Mouse (Mus musculus): Measurements from ENCODE around the gene Ssrp1. TPM values are rescaled to one million over a fixed set of nuclear protein-coding genes. Genes with fewer than 3 reads are reported as not detected.

Ssrp1 gene
- polyA plus RNA-seq, 1 experiment from 2014 or later = 80.8 TPM

GRCm38 (mm10) chr2:85030989-85031388 lies 6.0 kb upstream of the Ssrp1 start:
- Histone ChIP-seq H3K4me1 (ENCODE audit: insufficient read depth) (peaks cover 7% of the 10 kb centered on the region), H3K9me3 (ENCODE audit: low read length) (no peaks in the 10 kb centered on the region), H3K27me3 (ENCODE audit: insufficient read depth, low read length) (no peaks in the 10 kb centered on the region), H3K36me3 (replicated peaks; ENCODE audit: insufficient read depth, low read length) (no peaks in the 10 kb centered on the region), H3K9ac (replicated peaks) (no peak overlapping the region), H3K27ac (ENCODE audit: low read depth) (no peak overlapping the region), H3K4me2 (ENCODE audit: low read depth, low read length) (no peak overlapping the region), H3K4me3 (ENCODE audit: low read depth, low read length) (no peak overlapping the region)
- 44% methylated on average over 6 of the region's 6 CpGs for WGBS (ENCODE audit: insufficient replicate concordance)
- DNase-seq (no peak), ATAC-seq (no peak)
- no peak for TF ChIP-seq EP300 (IDR thresholded peaks at IDR 0.05; ENCODE audit: low read depth)
- no peak for TF ChIP-seq CTCF (IDR thresholded peaks at IDR 0.05; ENCODE audit: low read depth)

- ATAC-seq (no peak), DNase-seq (no peak)
- no peaks in the 10 kb centered on the region for H3K9me3 ChIP-seq (ENCODE audit: low read length)
- no peaks in the 10 kb centered on the region for H3K27me3 ChIP-seq (ENCODE audit: insufficient read depth, low read length)
- 66% methylated on average over 2 of the region's 2 CpGs for WGBS (ENCODE audit: insufficient replicate concordance)
- H3K36me3 ChIP-seq (replicated peaks; ENCODE audit: insufficient read depth, low read length) = no peaks in the 10 kb centered on the region
- no peak overlapping the region for H3K4me3 ChIP-seq (ENCODE audit: low read depth, low read length)
- TF ChIP-seq EP300 (IDR thresholded peaks at IDR 0.05; ENCODE audit: low read depth) (no peak), CTCF (IDR thresholded peaks at IDR 0.05; ENCODE audit: low read depth) (no peak)
- no peak overlapping the region for H3K27ac ChIP-seq (ENCODE audit: low read depth)
- no peak overlapping the region for H3K9ac ChIP-seq (replicated peaks)
- H3K4me1 ChIP-seq (ENCODE audit: insufficient read depth) = peaks cover 15% of the 10 kb centered on the region
- H3K4me2 ChIP-seq (ENCODE audit: low read depth, low read length) = no peak overlapping the region
Observed at GRCm38 (mm10) chr2:85033121-85033520, 3.9 kb upstream of the Ssrp1 start.

GRCm38 (mm10) chr2:85034169-85034568 lies 2.9 kb upstream of the Ssrp1 start:
- no peak for TF ChIP-seq CTCF (IDR thresholded peaks at IDR 0.05; ENCODE audit: low read depth)
- TF ChIP-seq EP300 (IDR thresholded peaks at IDR 0.05; ENCODE audit: low read depth) = no peak
- Histone ChIP-seq H3K4me3 (ENCODE audit: low read depth, low read length) (no peak overlapping the region), H3K9ac (replicated peaks) (no peak overlapping the region), H3K4me2 (ENCODE audit: low read depth, low read length) (peak overlapping the region; percentile 14; the same call in 1 of the 2 replicates), H3K27ac (ENCODE audit: low read depth) (no peak overlapping the region), H3K36me3 (replicated peaks; ENCODE audit: insufficient read depth, low read length) (no peaks in the 10 kb centered on the region; the same call in 1 of the 2 replicates), H3K9me3 (ENCODE audit: low read length) (no peaks in the 10 kb centered on the region), H3K27me3 (ENCODE audit: insufficient read depth, low read length) (no peaks in the 10 kb centered on the region), H3K4me1 (ENCODE audit: insufficient read depth) (peaks cover 21% of the 10 kb centered on the region)
- DNase-seq (no peak), ATAC-seq (no peak)
- WGBS (ENCODE audit: insufficient replicate concordance) = 35% methylated on average over 7 of the region's 7 CpGs

GRCm38 (mm10) chr2:85036507-85037046 lies 457 bp upstream of the Ssrp1 start:
- peaks cover 23% of the 10 kb centered on the region for H3K36me3 ChIP-seq (replicated peaks; ENCODE audit: insufficient read depth, low read length)
- H3K9ac ChIP-seq (replicated peaks) = peak overlapping the region; percentile 91

GRCm38 (mm10) chr2:85038336-85038735 lies 1.3 kb downstream of the Ssrp1 start:
- no peaks in the 10 kb centered on the region for H3K27me3 ChIP-seq (ENCODE audit: insufficient read depth, low read length)
- H3K4me2 ChIP-seq (ENCODE audit: low read depth, low read length) = peak overlapping the region; percentile 83
- no peak for ATAC-seq
- H3K4me3 ChIP-seq (ENCODE audit: low read depth, low read length) = peak overlapping the region; percentile 72
- no peak for TF ChIP-seq CTCF (IDR thresholded peaks at IDR 0.05; ENCODE audit: low read depth)
- TF ChIP-seq EP300 (IDR thresholded peaks at IDR 0.05; ENCODE audit: low read depth) = no peak
- H3K4me1 ChIP-seq (ENCODE audit: insufficient read depth) = peaks cover 21% of the 10 kb centered on the region
- peak overlapping the region; percentile 91 for H3K9ac ChIP-seq (replicated peaks)
- H3K9me3 ChIP-seq (ENCODE audit: low read length) = no peaks in the 10 kb centered on the region
- H3K36me3 ChIP-seq (replicated peaks; ENCODE audit: insufficient read depth, low read length) = peaks cover 40% of the 10 kb centered on the region
- WGBS (ENCODE audit: insufficient replicate concordance) = 79% methylated on average over 13 of the region's 13 CpGs
- DNase-seq = no peak
- peak overlapping the region; percentile 56; the same call in 1 of the 2 replicates for H3K27ac ChIP-seq (ENCODE audit: low read depth)

More at GRCm38 (mm10) chr2:85036507-85037046, 457 bp upstream of the Ssrp1 start:
- DNase-seq (no peak), ATAC-seq (peak; percentile 20)
- TF ChIP-seq EP300 (IDR thresholded peaks at IDR 0.05; ENCODE audit: low read depth) (no peak), CTCF (IDR thresholded peaks at IDR 0.05; ENCODE audit: low read depth) (no peak)
- 5% methylated on average over 11 of the region's 11 CpGs for WGBS (ENCODE audit: insufficient replicate concordance)
- H3K4me3 ChIP-seq (ENCODE audit: low read depth, low read length) = peak overlapping the region; percentile 72
- H3K27ac ChIP-seq (ENCODE audit: low read depth) = peak overlapping the region; percentile 56; the same call in 1 of the 2 replicates
- no peaks in the 10 kb centered on the region for H3K27me3 ChIP-seq (ENCODE audit: insufficient read depth, low read length)
- no peaks in the 10 kb centered on the region for H3K9me3 ChIP-seq (ENCODE audit: low read length)
- H3K4me2 ChIP-seq (ENCODE audit: low read depth, low read length) = peak overlapping the region; percentile 83
- H3K4me1 ChIP-seq (ENCODE audit: insufficient read depth) = peaks cover 21% of the 10 kb centered on the region

- DNase-seq (no peak), ATAC-seq (no peak)
- Histone ChIP-seq H3K9me3 (ENCODE audit: low read length) (no peaks in the 10 kb centered on the region), H3K27me3 (ENCODE audit: insufficient read depth, low read length) (no peaks in the 10 kb centered on the region), H3K4me1 (ENCODE audit: insufficient read depth) (peaks cover 14% of the 10 kb centered on the region), H3K4me3 (ENCODE audit: low read depth, low read length) (no peak overlapping the region), H3K4me2 (ENCODE audit: low read depth, low read length) (no peak overlapping the region), H3K36me3 (replicated peaks; ENCODE audit: insufficient read depth, low read length) (peaks cover 76% of the 10 kb centered on the region), H3K9ac (replicated peaks) (no peak overlapping the region), H3K27ac (ENCODE audit: low read depth) (no peak overlapping the region)
- TF ChIP-seq EP300 (IDR thresholded peaks at IDR 0.05; ENCODE audit: low read depth) (no peak), CTCF (IDR thresholded peaks at IDR 0.05; ENCODE audit: low read depth) (no peak)
- 84% methylated on average over 7 of the region's 7 CpGs for WGBS (ENCODE audit: insufficient replicate concordance)
Observed at GRCm38 (mm10) chr2:85043623-85044022, 6.6 kb downstream of the Ssrp1 start.

Data from liver, postnatal 0 days (tissue).